Mouse (Mus musculus) lung, postnatal 0 days (tissue): ENCODE measurements around the gene Hoxb3. TPM values are rescaled to one million over a fixed set of nuclear protein-coding genes. Genes with fewer than 3 reads are reported as not detected.
A peak's percentile ranks its signal among the peaks of the same experiment; 100 is the strongest.

Experiments used
- ATAC-seq: fragments of 200-750 bp; cut with Nextera tagmentation; 2 replicates; pipeline ENCODE4 v1.8.0; 2017; ENCODE audit warnings: moderate library complexity
- DNase-seq: peaks from one replicate; pipeline ENCODE4 v3.0.0-alpha.2; 2016; ENCODE audit warnings: low spot score
- H3K27ac ChIP-seq: fragments of 300-500 bp; sonication (generic); 2 replicates; pipeline ENCODE4 v1.5.1; 2014; ENCODE audit warnings: antibody characterized with exemption, mild to moderate bottlenecking, low read length, mixed read lengths
- H3K27me3 ChIP-seq: fragments of 300-500 bp; sonication (generic); replicated peaks from 2 replicates; pipeline ENCODE4 v1.6.1; 2014; ENCODE audit warnings: low read length, mixed read lengths; ENCODE audit not compliant: insufficient read depth
- H3K36me3 ChIP-seq: fragments of 300-500 bp; sonication (generic); 2 replicates; pipeline ENCODE4 v1.6.1; 2014; ENCODE audit warnings: low read length, mixed read lengths; ENCODE audit not compliant: insufficient read depth
- H3K4me1 ChIP-seq: fragments of 300-500 bp; sonication (generic); 2 replicates; pipeline ENCODE4 v1.6.1; 2014; ENCODE audit warnings: antibody characterized with exemption, low read depth, low read length, mixed read lengths; ENCODE audit not compliant: insufficient read depth
- H3K4me2 ChIP-seq: fragments of 300-500 bp; sonication (generic); replicated peaks from 2 replicates; pipeline ENCODE4 v1.6.1; 2014; ENCODE audit warnings: low read depth, mild to moderate bottlenecking, low read length, moderate library complexity, mixed read lengths
- H3K4me3 ChIP-seq: fragments of 300-500 bp; sonication (generic); 2 replicates; pipeline ENCODE4 v1.5.1; 2014; ENCODE audit warnings: low read depth, low read length
- H3K9ac ChIP-seq: fragments of 300-500 bp; sonication (generic); replicated peaks from 2 replicates; pipeline ENCODE4 v1.6.1; 2014; ENCODE audit warnings: low read depth, mild to moderate bottlenecking
- H3K9me3 ChIP-seq: fragments of 300-500 bp; sonication (generic); 2 replicates; pipeline ENCODE4 v1.6.1; 2016; ENCODE audit warnings: low read length, mixed read lengths
- CTCF ChIP-seq: IDR thresholded peaks from 2 replicates; pipeline ENCODE4 v1.5.1; 2016; ENCODE audit warnings: antibody characterized with exemption, mild to moderate bottlenecking
- EP300 ChIP-seq: IDR thresholded peaks from 2 replicates; pipeline ENCODE4 v1.6.1; 2016; ENCODE audit warnings: antibody characterized with exemption, mild to moderate bottlenecking, control low read depth
- WGBS: fragments of 180-500 bp; shearing (Covaris S2); extraction: QIAGEN DNeasy Blood & Tissue Kit; methylation state at CpG from one replicate; pipeline ENCODE4 v1.1.7; 2014; 5-methylcytosine and 5-hydroxymethylcytosine counted together
- polyA plus RNA-seq: library from polyadenylated mRNA; unstranded; fragments of >200 nt; fragmentation: Nextera tagmentation; extraction: Ambion mirVana; gene quantifications from 2 replicates; pipeline ENCODE4 v1.2.1, GENCODE M21; 2015

Gene Hoxb3
- polyA plus RNA-seq, 1 experiment from 2014 or later: 1.5 TPM

DNA sequence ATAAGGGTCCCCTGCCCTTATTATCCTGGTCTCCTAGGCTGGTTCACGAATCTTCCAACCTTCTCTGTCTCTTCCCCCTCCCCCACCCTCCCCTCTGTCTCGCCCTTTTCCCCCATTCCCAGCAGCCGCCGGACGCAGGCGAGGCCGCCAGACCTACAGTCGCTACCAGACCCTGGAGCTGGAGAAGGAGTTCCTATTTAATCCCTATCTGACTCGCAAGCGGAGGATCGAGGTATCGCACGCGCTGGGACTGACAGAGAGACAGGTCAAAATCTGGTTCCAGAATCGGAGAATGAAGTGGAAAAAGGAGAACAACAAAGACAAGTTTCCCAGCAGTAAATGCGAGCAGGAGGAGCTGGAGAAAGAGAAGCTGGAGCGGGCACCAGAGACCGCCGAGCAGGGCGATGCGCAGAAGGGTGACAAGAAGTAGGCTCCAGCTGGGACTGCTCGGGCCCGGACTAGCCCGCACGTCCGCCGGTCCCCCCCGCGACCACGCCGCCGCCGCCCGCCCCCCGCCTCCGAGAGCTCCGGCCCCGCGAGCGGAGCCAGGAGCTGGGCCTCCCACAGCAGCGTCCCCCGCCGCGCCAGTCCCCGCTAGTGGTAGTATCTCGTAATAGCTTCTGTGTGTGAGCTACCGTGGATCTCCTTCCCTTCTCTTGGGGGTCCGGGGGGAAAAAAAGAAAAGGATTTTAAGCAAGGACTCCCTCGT lies 38.9 kb upstream of the Hoxb3 start:
- ATAC-seq (peak; percentile 69), DNase-seq (peak; percentile 79)
- Histone ChIP-seq H3K4me1 (no peaks in the 10 kb centered on the region), H3K36me3 (no peaks in the 10 kb centered on the region), H3K27ac (peak overlapping the region; percentile 40), H3K9me3 (no peaks in the 10 kb centered on the region), H3K4me2 (peak overlapping the region; percentile 70), H3K4me3 (peak overlapping the region; percentile 47), H3K9ac (peak overlapping the region; percentile 41; the same call in 1 of the 2 replicates), H3K27me3 (peaks cover 57% of the 10 kb centered on the region)
- TF ChIP-seq EP300 (no peak), CTCF (peak; percentile 49)
- under 1% methylated on average over 44 of the region's 49 CpGs for WGBS

GRCm38 (mm10) chr11:96284774-96285734 lies 38.1 kb upstream of the Hoxb3 start:
- DNase-seq (peak; percentile 26), ATAC-seq (peak; percentile 30)
- H3K9ac ChIP-seq: 0 out of 2 replicates have a peak overlapping the region, but pooled peaks have one; percentile 19
- H3K9me3 ChIP-seq: no peaks in the 10 kb centered on the region
- H3K4me1 ChIP-seq: no peaks in the 10 kb centered on the region
- H3K27me3 ChIP-seq: peaks cover 52% of the 10 kb centered on the region
- no peak for TF ChIP-seq EP300
- no peak for TF ChIP-seq CTCF
- peak overlapping the region; percentile 70 for H3K4me2 ChIP-seq
- peak overlapping the region; percentile 47 for H3K4me3 ChIP-seq
- no peaks in the 10 kb centered on the region for H3K36me3 ChIP-seq
- peak overlapping the region; percentile 40; the same call in 1 of the 2 replicates for H3K27ac ChIP-seq
- under 1% methylated on average over 33 of the region's 37 CpGs for WGBS

DNA sequence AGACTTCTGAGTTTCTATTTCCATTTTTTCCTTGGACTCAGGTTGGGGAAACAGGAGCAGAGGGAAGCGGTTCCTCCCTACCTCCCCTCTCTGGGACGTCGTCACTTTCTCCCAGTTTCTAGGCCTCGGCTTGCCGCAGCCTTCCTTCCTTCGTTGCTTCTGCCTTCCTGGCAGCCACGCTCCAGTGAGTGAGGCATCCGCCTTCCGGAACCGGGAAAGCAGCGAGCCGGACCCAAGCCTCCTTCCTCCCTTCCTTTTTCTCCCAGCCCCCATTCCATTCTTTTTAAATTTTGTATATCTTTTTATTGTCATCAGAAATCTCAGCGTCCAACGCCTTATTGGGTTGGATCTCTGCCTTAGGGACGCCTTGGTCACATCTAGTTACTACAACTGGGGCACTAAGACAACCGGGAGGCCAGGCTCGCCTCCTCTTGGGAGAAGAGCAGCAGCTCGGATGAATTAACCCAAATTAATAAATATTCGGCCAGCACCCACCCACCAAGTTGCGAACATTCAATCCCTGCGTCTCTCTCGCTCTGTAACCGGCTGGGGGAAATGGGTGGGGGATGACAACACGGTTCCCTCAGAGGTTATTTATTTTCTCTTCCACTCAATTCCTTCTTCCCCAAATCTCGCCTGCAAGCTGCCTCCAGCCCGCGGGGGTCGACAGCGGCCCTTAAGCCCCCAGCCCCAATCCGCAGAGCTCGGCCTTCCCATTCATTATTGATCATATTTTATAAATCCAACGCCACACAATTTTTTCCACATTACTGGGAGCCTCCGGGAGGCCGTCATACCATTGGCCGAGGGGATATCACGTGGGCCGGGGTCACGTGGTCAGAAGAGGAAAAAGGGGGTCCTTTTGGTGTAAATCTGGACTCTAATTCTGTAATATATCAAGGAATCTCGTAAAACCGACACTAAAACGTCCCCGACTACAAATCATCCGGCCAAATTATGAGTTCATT lies 37.1 kb upstream of the Hoxb3 start, which contains the start of gene Hoxb7:
Hoxb7 (plus strand) TSS at position 853 of the 968 bp plus-strand sequence.
- Histone ChIP-seq H3K4me3 (peak within 1 kb of the TSS; percentile 47), H3K27ac (peak within 1 kb of the TSS; percentile 28; the same call in 1 of the 2 replicates), H3K36me3 (no peaks in the 10 kb centered on the region), H3K4me1 (no peaks in the 10 kb centered on the region), H3K27me3 (peaks cover 45% of the 10 kb centered on the region), H3K9me3 (no peaks in the 10 kb centered on the region), H3K4me2 (peak within 1 kb of the TSS; percentile 70), H3K9ac (no peak within 1 kb of the TSS; the same call in 1 of the 2 replicates)
- WGBS: 2% methylated on average over 43 of the region's 43 CpGs
- no peak for TF ChIP-seq CTCF
- no peak for TF ChIP-seq EP300
- ATAC-seq (0 out of 2 replicates have a peak, but pooled peaks have one; percentile 27), DNase-seq (peak; percentile 43)

- ATAC-seq (no peak), DNase-seq (no peak)
- Histone ChIP-seq H3K4me2 (peak overlapping the region; percentile 70), H3K36me3 (no peaks in the 10 kb centered on the region), H3K9ac (no peak overlapping the region; the same call in 1 of the 2 replicates), H3K27me3 (peaks cover 46% of the 10 kb centered on the region), H3K4me1 (no peaks in the 10 kb centered on the region), H3K4me3 (peak overlapping the region; percentile 47), H3K9me3 (no peaks in the 10 kb centered on the region), H3K27ac (no peak overlapping the region)
- WGBS: 1% methylated on average over 55 of the region's 55 CpGs
- no peak for TF ChIP-seq EP300
- no peak for TF ChIP-seq CTCF
Observed at GRCm38 (mm10) chr11:96286739-96287385, 36.3 kb upstream of the Hoxb3 start.

DNA sequence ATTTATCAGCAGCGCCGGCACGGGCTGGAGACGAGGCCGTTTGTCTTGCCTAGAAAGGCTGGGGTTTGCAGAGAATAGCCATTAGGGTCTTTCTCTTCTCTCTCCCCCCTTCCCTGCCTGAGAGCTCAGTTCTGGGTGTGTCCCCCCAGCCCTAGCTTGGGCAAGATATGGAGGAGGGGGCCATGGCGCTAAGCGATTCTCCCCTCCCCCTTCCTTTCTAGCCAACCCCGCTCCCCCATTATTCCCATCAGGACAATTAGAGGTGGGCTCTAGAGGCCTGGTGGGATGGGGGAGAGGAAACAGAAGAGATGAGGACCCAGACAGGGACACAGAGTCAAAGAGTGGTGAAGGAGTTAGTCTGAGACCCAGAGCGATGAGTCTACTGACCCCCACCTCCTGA lies 35.7 kb upstream of the Hoxb3 start:
- Histone ChIP-seq H3K4me2 (peak overlapping the region; percentile 70), H3K9ac (no peak overlapping the region), H3K9me3 (no peaks in the 10 kb centered on the region), H3K36me3 (no peaks in the 10 kb centered on the region), H3K27ac (no peak overlapping the region), H3K4me3 (peak overlapping the region; percentile 47; the same call in 1 of the 2 replicates), H3K4me1 (no peaks in the 10 kb centered on the region), H3K27me3 (peaks cover 48% of the 10 kb centered on the region)
- ATAC-seq (no peak), DNase-seq (no peak)
- TF ChIP-seq EP300: no peak
- TF ChIP-seq CTCF: no peak
- WGBS: 9% methylated on average over 9 of the region's 9 CpGs
